Mouse (Mus musculus): ENCODE data around the gene Gpc6.

- no peak for TF ChIP-seq CTCF (IDR thresholded peaks at IDR 0.05; ENCODE audit: borderline replicate concordance, insufficient read depth, low read length)
- no peak for TF ChIP-seq POLR2A (IDR thresholded peaks at IDR 0.05; ENCODE audit: low read depth, low read length)
Observed at GRCm38 (mm10) chr14:117562146-117562545, 637.0 kb downstream of the Gpc6 start.
